Mouse (Mus musculus): ENCODE results near the gene Lztr1. TPM values are rescaled to one million over a fixed set of nuclear protein-coding genes. Genes with fewer than 3 reads are reported as not detected.
A peak's percentile ranks its signal among the peaks of the same experiment; 100 is the strongest.

Lztr1 gene
- polyA plus RNA-seq, 1 experiment, result 242 TPM

- TF ChIP-seq POLR2A (IDR thresholded peaks at IDR 0.05; ENCODE audit: borderline replicate concordance, insufficient read depth, low read length), result no peak
- TF ChIP-seq CTCF (IDR thresholded peaks at IDR 0.05; ENCODE audit: borderline replicate concordance, insufficient read depth, low read depth, low read length), result no peak
- 62% methylated on average over 2 of the region's 2 CpGs for WGBS
- H3K27ac ChIP-seq (ENCODE audit: insufficient read depth, low read length), result 0 out of 2 replicates have a peak overlapping the region, but pooled peaks have one; percentile 21
Observed at GRCm38 (mm10) chr16:17474761-17475160, 33.7 kb upstream of the Lztr1 start.

GRCm38 (mm10) chr16:17475326-17475725 is 33.2 kb upstream of the Lztr1 start:
- H3K27me3 ChIP-seq (ENCODE audit: control insufficient read depth, insufficient read depth, low read length), result no peaks in the 10 kb centered on the region
- TF ChIP-seq POLR2A (IDR thresholded peaks at IDR 0.05; ENCODE audit: borderline replicate concordance, insufficient read depth, low read length) (no peak), CTCF (IDR thresholded peaks at IDR 0.05; ENCODE audit: borderline replicate concordance, insufficient read depth, low read depth, low read length) (no peak)
- DNase-seq, result no peak
- H3K27ac ChIP-seq (ENCODE audit: insufficient read depth, low read length), result no peak overlapping the region
- WGBS, result 64% methylated on average over 4 of the region's 4 CpGs
- H3K4me3 ChIP-seq (replicated peaks; ENCODE audit: insufficient read depth, low read depth, low read length), result no peak overlapping the region
- peaks cover 13% of the 10 kb centered on the region for H3K4me1 ChIP-seq (ENCODE audit: control insufficient read depth, insufficient read depth, low read length)

More at GRCm38 (mm10) chr16:17474761-17475160, 33.7 kb upstream of the Lztr1 start:
- Histone ChIP-seq H3K4me3 (replicated peaks; ENCODE audit: insufficient read depth, low read depth, low read length) (no peak overlapping the region), H3K27me3 (ENCODE audit: control insufficient read depth, insufficient read depth, low read length) (no peaks in the 10 kb centered on the region), H3K4me1 (ENCODE audit: control insufficient read depth, insufficient read depth, low read length) (peaks cover 13% of the 10 kb centered on the region)
- DNase-seq, result no peak

GRCm38 (mm10) chr16:17478331-17478943 is 30.1 kb upstream of the Lztr1 start:
- no peak for DNase-seq
- Histone ChIP-seq H3K4me3 (replicated peaks; ENCODE audit: insufficient read depth, low read depth, low read length) (no peak overlapping the region), H3K4me1 (ENCODE audit: control insufficient read depth, insufficient read depth, low read length) (peaks cover 9% of the 10 kb centered on the region), H3K27me3 (ENCODE audit: control insufficient read depth, insufficient read depth, low read length) (no peaks in the 10 kb centered on the region), H3K27ac (ENCODE audit: insufficient read depth, low read length) (no peak overlapping the region)
- WGBS, result 44% methylated on average over 4 of the region's 4 CpGs
- TF ChIP-seq CTCF (IDR thresholded peaks at IDR 0.05; ENCODE audit: borderline replicate concordance, insufficient read depth, low read depth, low read length) (no peak), POLR2A (IDR thresholded peaks at IDR 0.05; ENCODE audit: borderline replicate concordance, insufficient read depth, low read length) (no peak)

GRCm38 (mm10) chr16:17481465-17481864 is 27.0 kb upstream of the Lztr1 start:
- DNase-seq, result no peak
- Histone ChIP-seq H3K4me1 (ENCODE audit: control insufficient read depth, insufficient read depth, low read length) (peaks cover 9% of the 10 kb centered on the region), H3K27me3 (ENCODE audit: control insufficient read depth, insufficient read depth, low read length) (no peaks in the 10 kb centered on the region), H3K4me3 (replicated peaks; ENCODE audit: insufficient read depth, low read depth, low read length) (no peak overlapping the region), H3K27ac (ENCODE audit: insufficient read depth, low read length) (no peak overlapping the region)
- TF ChIP-seq POLR2A (IDR thresholded peaks at IDR 0.05; ENCODE audit: borderline replicate concordance, insufficient read depth, low read length), result no peak
- TF ChIP-seq CTCF (IDR thresholded peaks at IDR 0.05; ENCODE audit: borderline replicate concordance, insufficient read depth, low read depth, low read length), result no peak
- WGBS, result 86% methylated on average over 2 of the region's 2 CpGs

- no peak overlapping the region for H3K27ac ChIP-seq (ENCODE audit: insufficient read depth, low read length)
- H3K4me1 ChIP-seq (ENCODE audit: control insufficient read depth, insufficient read depth, low read length), result peaks cover 14% of the 10 kb centered on the region
- H3K4me3 ChIP-seq (replicated peaks; ENCODE audit: insufficient read depth, low read depth, low read length), result no peak overlapping the region
- no peak for TF ChIP-seq POLR2A (IDR thresholded peaks at IDR 0.05; ENCODE audit: borderline replicate concordance, insufficient read depth, low read length)
- DNase-seq, result no peak
- 8% methylated on average over 3 of the region's 3 CpGs for WGBS
- H3K27me3 ChIP-seq (ENCODE audit: control insufficient read depth, insufficient read depth, low read length), result no peaks in the 10 kb centered on the region
Observed at GRCm38 (mm10) chr16:17486505-17486904, 22.0 kb upstream of the Lztr1 start.

- DNase-seq, result peak in 1 of 2 experiments; percentile 44
- TF ChIP-seq POLR2A (IDR thresholded peaks at IDR 0.05; ENCODE audit: borderline replicate concordance, insufficient read depth, low read length) (no peak), CTCF (IDR thresholded peaks at IDR 0.05; ENCODE audit: borderline replicate concordance, insufficient read depth, low read depth, low read length) (peak; percentile 16; the same call in 1 of the 2 replicates)
- no peaks in the 10 kb centered on the region for H3K27me3 ChIP-seq (ENCODE audit: control insufficient read depth, insufficient read depth, low read length)
- peak overlapping the region; percentile 62 for H3K4me3 ChIP-seq (replicated peaks; ENCODE audit: insufficient read depth, low read depth, low read length)
- WGBS, result 44% methylated on average over 14 of the region's 14 CpGs
- peaks cover 28% of the 10 kb centered on the region for H3K4me1 ChIP-seq (ENCODE audit: control insufficient read depth, insufficient read depth, low read length)
- H3K27ac ChIP-seq (ENCODE audit: insufficient read depth, low read length), result no peak overlapping the region
Observed at GRCm38 (mm10) chr16:17488478-17489468, 19.7 kb upstream of the Lztr1 start.

GRCm38 (mm10) chr16:17489469-17490111 is 18.9 kb upstream of the Lztr1 start, which contains the start of gene Aifm3:
TSS of gene Aifm3 (plus strand) at chr16:17489611.
- H3K4me3 ChIP-seq (replicated peaks; ENCODE audit: insufficient read depth, low read depth, low read length), result peak within 1 kb of the TSS; percentile 85
- peak; percentile 75 to 78 for DNase-seq
- peaks cover 31% of the 10 kb centered on the region for H3K4me1 ChIP-seq (ENCODE audit: control insufficient read depth, insufficient read depth, low read length)
- under 1% methylated on average over 44 of the region's 47 CpGs for WGBS
- no peaks in the 10 kb centered on the region for H3K27me3 ChIP-seq (ENCODE audit: control insufficient read depth, insufficient read depth, low read length)
- TF ChIP-seq CTCF (IDR thresholded peaks at IDR 0.05; ENCODE audit: borderline replicate concordance, insufficient read depth, low read depth, low read length) (no peak), POLR2A (IDR thresholded peaks at IDR 0.05; ENCODE audit: borderline replicate concordance, insufficient read depth, low read length) (peak; percentile 38; the same call in 1 of the 2 replicates)
- H3K27ac ChIP-seq (ENCODE audit: insufficient read depth, low read length), result peak within 1 kb of the TSS; percentile 89

All from cerebellum, adult 2 months (tissue).